Mouse (Mus musculus) lung, postnatal 0 days (tissue): ENCODE data around the gene Slc29a1.

ENCODE experiments used
- CTCF ChIP-seq: IDR thresholded peaks from 2 replicates; pipeline ENCODE4 v1.5.1; 2016; ENCODE audit warnings: antibody characterized with exemption, mild to moderate bottlenecking
- EP300 ChIP-seq: IDR thresholded peaks from 2 replicates; pipeline ENCODE4 v1.6.1; 2016; ENCODE audit warnings: antibody characterized with exemption, mild to moderate bottlenecking, control low read depth

- 0 out of 2 replicates have a peak, but pooled peaks have one; percentile 7 for TF ChIP-seq CTCF
- no peak for TF ChIP-seq EP300
Observed at GRCm38 (mm10) chr17:45547461-45548190, 51.8 kb downstream of the Slc29a1 start.
